ENCODE assay signal across 17 mouse cellular contexts in genomic region chr11:115457405-115457804, GRCm38 (mm10). TPM values are rescaled to one million over a fixed set of nuclear protein-coding genes. Genes with fewer than 3 reads are reported as not detected.
DNase-seq lines count a peak whose midpoint lies in the region; ATAC-seq lines count a peak whose summit lies in the region.
"Had no signal": no experiment of that assay in that cellular context is flagged by ENCODE, and none has a peak within 500 bp of the region (broad histone marks: within the 10 kb centered on the region; RNA-seq: fewer than 3 reads in every experiment).

No protein-coding gene starts in this region.

- peaks cover 10% of the 10 kb centered on the region; the same call in 1 of the 2 replicates for H3K4me1 ChIP-seq in kidney, embryonic 14.5 days (ENCODE audit: control insufficient read depth, insufficient read depth, low read length)

- no peak for ATAC-seq in kidney, embryonic 14.5 days (ENCODE audit: low FRiP score, low TSS enrichment)

- H3K27ac ChIP-seq in kidney, embryonic 14.5 days (ENCODE audit: low read depth, low read length), result no peak overlapping the region
- H3K27ac ChIP-seq: heart, adult 2 months; hindbrain, embryonic 14.5 days had no signal

- DNase-seq in embryo, embryonic 10 days (ENCODE audit: low spot score), result peak; percentile 41
- DNase-seq in embryo, embryonic 9.5 days (ENCODE audit: extremely low spot score), result no peak
- DNase-seq in kidney, adult 11 months, result peak; percentile 40
- DNase-seq in thymus, postnatal 4 days, result peak; percentile 51
- DNase-seq in thymus, postnatal 10 days (ENCODE audit: low spot score in 2 of 2), result no peak
- no peak for DNase-seq in layer of hippocampus, adult 8-10 months (ENCODE audit: low spot score in 2 of 2)
- DNase-seq in Muller cell, postnatal 12 days (ENCODE audit: inconsistent ontology term), result no peak
- DNase-seq: adrenal gland, adult 8-10 months; cerebellum, postnatal 25 days; heart, adult 2 months; lung, adult 18-20 months; right cerebral cortex, postnatal 4 days had no signal

- WGBS in kidney, embryonic 14.5 days, result 24% methylated on average over 6 of the region's 6 CpGs

- no peaks in the 10 kb centered on the region for H3K36me3 ChIP-seq in kidney, embryonic 14.5 days (ENCODE audit: control insufficient read depth, insufficient read depth, low read length)

- no peak overlapping the region for H3K4me2 ChIP-seq in kidney, embryonic 14.5 days (replicated peaks; ENCODE audit: low read depth, low read length)
- H3K4me2 ChIP-seq: hindbrain, embryonic 14.5 days; midbrain, embryonic 11.5 days had no signal

- H3K27me3 ChIP-seq in kidney, embryonic 14.5 days (ENCODE audit: control insufficient read depth, insufficient read depth, low read length), result no peaks in the 10 kb centered on the region

- no peak overlapping the region for H3K9ac ChIP-seq in kidney, embryonic 14.5 days (ENCODE audit: low read depth, low read length)
- H3K9ac ChIP-seq: hindbrain, embryonic 14.5 days had no signal

- 0 out of 2 replicates have a peak, but pooled peaks cover 3% of the 10 kb centered on the region for H3K9me3 ChIP-seq in kidney, embryonic 14.5 days (ENCODE audit: control insufficient read depth, low read length)

- H3K4me3 ChIP-seq in kidney, embryonic 14.5 days (ENCODE audit: low read length), result no peak overlapping the region
- H3K4me3 ChIP-seq: heart, adult 2 months; myocyte had no signal

RNA-seq across cellular contexts. Expression of gene Slc16a5, which starts 4.9 kb away (rescaled TPM):
- 9.0 and 10.7 TPM in 2 replicates for polyA plus RNA-seq in kidney, embryonic 14.5 days (2014; fragmentation: Nextera tagmentation; extraction: Ambion mirVana)
- under 1 TPM in 1 of 4 experiments, not detected in 3; 0.21 TPM for total RNA-seq in layer of hippocampus, adult 8-10 months (2022)
- total RNA-seq: heart, adult 2 months; left cerebral cortex, postnatal 25 days had no signal
- polyA plus RNA-seq: hindbrain, embryonic 14.5 days; midbrain, embryonic 11.5 days had no signal

RNA-seq across cellular contexts. Expression of gene Trim80, which starts 17.1 kb away (rescaled TPM):
- polyA plus RNA-seq in kidney, embryonic 14.5 days (2014; fragmentation: Nextera tagmentation; extraction: Ambion mirVana), result 0.14 and 0.33 TPM in 2 replicates
- total RNA-seq in layer of hippocampus, adult 8-10 months (2022), result not detected
- total RNA-seq: adrenal gland, adult 8-10 months; left cerebral cortex, postnatal 25 days had no signal
- polyA plus RNA-seq: hindbrain, embryonic 14.5 days; midbrain, embryonic 11.5 days; myocyte had no signal

RNA-seq across cellular contexts. Expression of gene Armc7, which starts 18.1 kb away (rescaled TPM):
- polyA plus RNA-seq in kidney, embryonic 14.5 days (2014; fragmentation: Nextera tagmentation; extraction: Ambion mirVana), result 5.7 and 7.9 TPM in 2 replicates
- 10 to 100 TPM in 3 of 4 experiments, 1 to 10 TPM in 1; 10.0 to 16.7 (median 13.0) TPM for total RNA-seq in layer of hippocampus, adult 8-10 months (2022)

RNA-seq across cellular contexts. Expression of gene Nt5c, which starts 34.3 kb away (rescaled TPM):
- polyA plus RNA-seq in kidney, embryonic 14.5 days (2014; fragmentation: Nextera tagmentation; extraction: Ambion mirVana), result 75.6 and 76.3 TPM in 2 replicates
- total RNA-seq in layer of hippocampus, adult 8-10 months (2022), result 10 to 100 TPM; 58.8 to 68.5 (median 66.3) TPM

RNA-seq across cellular contexts. Expression of gene Kctd2, which starts 37.5 kb away (rescaled TPM):
- 22.7 and 23.9 TPM in 2 replicates for polyA plus RNA-seq in kidney, embryonic 14.5 days (2014; fragmentation: Nextera tagmentation; extraction: Ambion mirVana)
- 10 to 100 TPM; 67.4 to 74.9 (median 71.2) TPM for total RNA-seq in layer of hippocampus, adult 8-10 months (2022)

Comparison
In these comparisons a context has a peak if more than half of its experiments do, and no peak if none do; other contexts are left out.
1. DNase-seq: peak in embryo, embryonic 10 days (single experiment), kidney, adult 11 months (single experiment) and thymus, postnatal 4 days (single experiment); none in embryo, embryonic 9.5 days (single experiment), thymus, postnatal 10 days (0 of 2), layer of hippocampus, adult 8-10 months (0 of 2) and Muller cell, postnatal 12 days (single experiment).